Mouse (Mus musculus): Measurements from ENCODE around the gene Slc25a25. TPM values are rescaled to one million over a fixed set of nuclear protein-coding genes. Genes with fewer than 3 reads are reported as not detected.

Gene Slc25a25
- polyA plus RNA-seq, 1 experiment from 2014 or later = 13.0 TPM

- H3K4me2 ChIP-seq = no peak overlapping the region
- H3K9me3 ChIP-seq (replicated peaks) = no peaks in the 10 kb centered on the region
- 71% methylated on average over 2 of the region's 2 CpGs for WGBS
- H3K36me3 ChIP-seq = peaks cover 14% of the 10 kb centered on the region
- H3K27ac ChIP-seq (ENCODE audit: poor library complexity, severe bottlenecking) = 0 out of 2 replicates have a peak overlapping the region, but pooled peaks have one; percentile 6
- H3K4me3 ChIP-seq = no peak overlapping the region
- no peak overlapping the region for H3K9ac ChIP-seq
- no peak for ATAC-seq (ENCODE audit: insufficient number of reproducible peaks, low FRiP score)
- H3K27me3 ChIP-seq (replicated peaks) = no peaks in the 10 kb centered on the region
- peaks cover 17% of the 10 kb centered on the region for H3K4me1 ChIP-seq (replicated peaks)
Observed at GRCm38 (mm10) chr2:32458300-32458699, 7.1 kb upstream of the Slc25a25 start.

- H3K4me2 ChIP-seq = no peak overlapping the region
- H3K36me3 ChIP-seq = peaks cover 14% of the 10 kb centered on the region
- H3K9ac ChIP-seq = no peak overlapping the region
- 64% methylated on average over 8 of the region's 8 CpGs for WGBS
- H3K27ac ChIP-seq (ENCODE audit: poor library complexity, severe bottlenecking) = no peak overlapping the region
- ATAC-seq (ENCODE audit: insufficient number of reproducible peaks, low FRiP score) = no peak
- H3K27me3 ChIP-seq (replicated peaks) = no peaks in the 10 kb centered on the region
- peaks cover 35% of the 10 kb centered on the region for H3K4me1 ChIP-seq (replicated peaks)
- H3K4me3 ChIP-seq = no peak overlapping the region
- H3K9me3 ChIP-seq (replicated peaks) = no peaks in the 10 kb centered on the region
Observed at GRCm38 (mm10) chr2:32455101-32455500, 3.9 kb upstream of the Slc25a25 start.

DNA sequence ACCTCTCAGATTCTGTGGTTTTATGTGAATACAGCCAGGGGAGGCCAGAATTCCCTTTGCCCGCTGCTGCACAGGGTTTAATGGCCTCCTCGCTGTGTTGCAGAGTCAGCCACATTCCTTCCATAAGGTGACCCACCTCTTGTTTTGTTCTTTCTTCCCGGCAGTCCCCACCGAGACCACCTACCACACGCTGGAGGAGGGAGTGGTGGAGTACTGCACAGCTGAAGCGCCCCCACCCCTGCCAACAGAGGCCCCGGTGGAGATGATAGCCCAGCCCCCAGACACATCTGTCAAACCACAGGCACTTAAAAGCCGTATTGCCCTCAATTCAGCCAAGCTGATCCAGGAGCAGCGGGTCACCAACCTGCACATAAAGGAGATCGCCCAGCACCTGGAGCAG lies 3.4 kb upstream of the Slc25a25 start:
- Histone ChIP-seq H3K27ac (ENCODE audit: poor library complexity, severe bottlenecking) (no peak overlapping the region), H3K27me3 (replicated peaks) (no peaks in the 10 kb centered on the region), H3K4me3 (no peak overlapping the region), H3K4me1 (replicated peaks) (peaks cover 38% of the 10 kb centered on the region), H3K4me2 (no peak overlapping the region), H3K9me3 (replicated peaks) (no peaks in the 10 kb centered on the region), H3K9ac (no peak overlapping the region), H3K36me3 (peaks cover 14% of the 10 kb centered on the region)
- WGBS = 78% methylated on average over 10 of the region's 10 CpGs
- no peak for ATAC-seq (ENCODE audit: insufficient number of reproducible peaks, low FRiP score)

GRCm38 (mm10) chr2:32453641-32454303 lies 2.5 kb upstream of the Slc25a25 start:
- H3K4me3 ChIP-seq = no peak overlapping the region
- H3K4me2 ChIP-seq = no peak overlapping the region
- no peak overlapping the region for H3K27ac ChIP-seq (ENCODE audit: poor library complexity, severe bottlenecking)
- no peaks in the 10 kb centered on the region for H3K9me3 ChIP-seq (replicated peaks)
- peaks cover 14% of the 10 kb centered on the region for H3K36me3 ChIP-seq
- H3K27me3 ChIP-seq (replicated peaks) = no peaks in the 10 kb centered on the region
- ATAC-seq (ENCODE audit: insufficient number of reproducible peaks, low FRiP score) = no peak
- peak overlapping the region; percentile 14; the same call in 1 of the 2 replicates for H3K9ac ChIP-seq
- H3K4me1 ChIP-seq (replicated peaks) = peaks cover 40% of the 10 kb centered on the region
- WGBS = 81% methylated on average over 5 of the region's 5 CpGs

GRCm38 (mm10) chr2:32452441-32452971 lies 1.3 kb upstream of the Slc25a25 start:
- H3K9me3 ChIP-seq (replicated peaks) = no peaks in the 10 kb centered on the region
- no peaks in the 10 kb centered on the region for H3K27me3 ChIP-seq (replicated peaks)
- H3K27ac ChIP-seq (ENCODE audit: poor library complexity, severe bottlenecking) = peak overlapping the region; percentile 55
- 0 out of 2 replicates have a peak overlapping the region, but pooled peaks have one; percentile 27 for H3K9ac ChIP-seq
- peaks cover 45% of the 10 kb centered on the region for H3K4me1 ChIP-seq (replicated peaks)
- WGBS = 92% methylated on average over 16 of the region's 16 CpGs
- peaks cover 14% of the 10 kb centered on the region for H3K36me3 ChIP-seq
- H3K4me3 ChIP-seq = peak overlapping the region; percentile 66
- H3K4me2 ChIP-seq = peak overlapping the region; percentile 63
- no peak for ATAC-seq (ENCODE audit: insufficient number of reproducible peaks, low FRiP score)

GRCm38 (mm10) chr2:32451870-32452372 lies 676 bp upstream of the Slc25a25 start:
- ATAC-seq (ENCODE audit: insufficient number of reproducible peaks, low FRiP score) = peak; percentile 96
- WGBS = under 1% methylated on average over 25 of the region's 25 CpGs
- H3K27me3 ChIP-seq (replicated peaks) = no peaks in the 10 kb centered on the region
- peak overlapping the region; percentile 88 for H3K27ac ChIP-seq (ENCODE audit: poor library complexity, severe bottlenecking)
- H3K9ac ChIP-seq = 0 out of 2 replicates have a peak overlapping the region, but pooled peaks have one; percentile 27
- H3K4me1 ChIP-seq (replicated peaks) = peaks cover 51% of the 10 kb centered on the region
- peak overlapping the region; percentile 70 for H3K4me2 ChIP-seq
- peak overlapping the region; percentile 66 for H3K4me3 ChIP-seq
- H3K36me3 ChIP-seq = peaks cover 14% of the 10 kb centered on the region
- no peaks in the 10 kb centered on the region for H3K9me3 ChIP-seq (replicated peaks)

DNA sequence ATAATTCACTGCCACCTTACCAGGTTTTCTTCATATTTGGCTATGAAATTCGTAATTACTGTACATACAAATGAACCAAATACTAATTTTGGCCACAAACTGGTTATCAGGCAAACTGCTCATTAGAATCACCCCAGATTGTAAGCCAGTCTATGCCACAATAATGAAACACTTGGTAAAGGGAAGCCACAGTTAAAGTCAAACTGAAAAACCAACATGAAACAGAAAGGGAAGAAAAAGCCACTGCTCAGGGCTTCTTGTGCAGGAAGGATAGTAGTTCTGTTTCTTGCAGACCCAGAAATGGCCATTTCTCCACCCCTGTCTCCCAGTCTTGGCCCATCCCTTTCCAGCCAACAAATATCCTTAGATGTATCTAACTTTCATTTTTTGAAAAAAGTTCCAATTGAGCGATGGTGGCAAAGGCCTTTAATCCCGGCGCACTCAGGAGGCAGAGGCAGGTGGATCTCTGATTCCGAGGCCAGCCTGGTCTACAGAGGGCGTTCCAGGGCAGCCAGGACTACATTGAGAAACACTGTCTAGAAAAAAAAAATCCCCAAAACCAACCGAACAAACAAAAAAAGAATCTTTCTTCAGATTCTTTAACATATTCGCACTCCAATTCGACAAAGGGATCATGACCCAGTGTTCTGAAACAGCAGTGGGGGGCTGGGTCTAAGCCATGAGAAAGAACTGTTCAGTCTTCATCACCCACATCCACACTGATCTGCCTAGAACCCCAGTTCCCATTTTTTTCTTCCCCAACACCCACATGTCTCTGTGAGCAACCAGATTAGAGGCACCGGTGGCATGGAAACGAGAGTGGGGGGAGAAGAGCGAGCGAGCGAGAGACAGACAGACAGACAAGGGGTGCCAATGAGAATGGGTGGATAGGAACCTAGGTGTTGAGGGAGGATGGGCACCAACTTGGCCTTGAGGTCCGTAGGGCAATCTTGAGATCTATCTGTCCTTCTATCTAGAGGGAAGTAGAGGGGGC lies 1.2 kb downstream of the Slc25a25 start, which contains the start of gene Naif1:
Naif1 (plus strand) TSS at position 697 of the 994 bp plus-strand sequence.
- no peak for ATAC-seq (ENCODE audit: insufficient number of reproducible peaks, low FRiP score)
- whole genome bisulfite sequencing = 70% methylated on average over 15 of the region's 15 CpGs
- peak within 1 kb of the TSS; percentile 66 for H3K4me3 ChIP-seq
- peak within 1 kb of the TSS; percentile 82 for H3K9ac ChIP-seq
- H3K4me2 ChIP-seq = peak within 1 kb of the TSS; percentile 70
- H3K4me1 ChIP-seq (replicated peaks) = peaks cover 53% of the 10 kb centered on the region
- no peaks in the 10 kb centered on the region for H3K9me3 ChIP-seq (replicated peaks)
- no peaks in the 10 kb centered on the region for H3K27me3 ChIP-seq (replicated peaks)
- H3K27ac ChIP-seq (ENCODE audit: poor library complexity, severe bottlenecking) = peak within 1 kb of the TSS; percentile 83
- peaks cover 3% of the 10 kb centered on the region; the same call in 1 of the 2 replicates for H3K36me3 ChIP-seq

GRCm38 (mm10) chr2:32448480-32448879 lies 2.8 kb downstream of the Slc25a25 start:
- H3K27ac ChIP-seq (ENCODE audit: poor library complexity, severe bottlenecking) = no peak overlapping the region; the same call in 1 of the 2 replicates
- 84% methylated on average over 1 of the region's 1 CpGs for WGBS

DNA sequence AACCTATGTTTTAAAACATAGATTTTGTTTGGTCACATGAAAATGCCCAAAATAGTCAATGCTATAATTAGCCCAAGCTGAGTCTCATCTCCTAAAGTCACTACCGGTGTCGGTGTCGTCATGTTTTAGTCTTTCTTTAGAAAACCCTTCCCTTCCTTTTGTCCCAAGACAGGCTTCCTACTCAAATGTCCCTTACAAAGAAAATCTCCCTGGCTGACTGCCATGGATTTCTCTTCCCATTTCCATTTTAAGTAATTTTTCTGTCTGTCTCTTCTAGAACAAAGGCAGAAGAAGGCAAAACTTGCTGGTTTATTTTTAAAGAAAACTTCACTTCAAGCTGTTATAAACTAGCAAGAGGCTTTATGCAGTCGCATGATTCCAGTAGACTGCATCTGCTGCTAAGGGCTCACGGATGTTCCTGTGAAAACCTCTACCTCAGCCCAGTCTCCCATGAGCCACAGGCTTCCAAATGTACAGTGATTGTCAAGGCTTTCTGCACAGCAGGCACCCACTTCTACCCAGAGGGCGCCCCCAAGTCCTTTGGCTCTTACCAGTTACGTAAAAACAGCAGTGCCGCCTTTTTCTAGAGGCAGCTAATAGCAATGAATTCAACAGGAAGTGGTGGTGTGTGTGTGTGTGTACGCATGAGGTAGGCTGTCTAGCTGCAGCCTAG lies 3.8 kb downstream of the Slc25a25 start:
- 43% methylated on average over 9 of the region's 9 CpGs for WGBS
- Histone ChIP-seq H3K4me3 (no peak overlapping the region), H3K27me3 (replicated peaks) (no peaks in the 10 kb centered on the region), H3K4me2 (peak overlapping the region; percentile 39; the same call in 1 of the 2 replicates), H3K4me1 (replicated peaks) (peaks cover 32% of the 10 kb centered on the region), H3K9me3 (replicated peaks) (no peaks in the 10 kb centered on the region), H3K27ac (ENCODE audit: poor library complexity, severe bottlenecking) (peak overlapping the region; percentile 85), H3K36me3 (peaks cover 8% of the 10 kb centered on the region), H3K9ac (peak overlapping the region; percentile 27; the same call in 1 of the 2 replicates)
- ATAC-seq (ENCODE audit: insufficient number of reproducible peaks, low FRiP score) = no peak

More at GRCm38 (mm10) chr2:32448480-32448879, 2.8 kb downstream of the Slc25a25 start:
- H3K9ac ChIP-seq = no peak overlapping the region
- H3K4me3 ChIP-seq = no peak overlapping the region
- H3K27me3 ChIP-seq (replicated peaks) = no peaks in the 10 kb centered on the region
- H3K4me2 ChIP-seq = no peak overlapping the region
- H3K4me1 ChIP-seq (replicated peaks) = peaks cover 39% of the 10 kb centered on the region
- H3K36me3 ChIP-seq = peaks cover 8% of the 10 kb centered on the region
- no peak for ATAC-seq (ENCODE audit: insufficient number of reproducible peaks, low FRiP score)
- no peaks in the 10 kb centered on the region for H3K9me3 ChIP-seq (replicated peaks)

DNA sequence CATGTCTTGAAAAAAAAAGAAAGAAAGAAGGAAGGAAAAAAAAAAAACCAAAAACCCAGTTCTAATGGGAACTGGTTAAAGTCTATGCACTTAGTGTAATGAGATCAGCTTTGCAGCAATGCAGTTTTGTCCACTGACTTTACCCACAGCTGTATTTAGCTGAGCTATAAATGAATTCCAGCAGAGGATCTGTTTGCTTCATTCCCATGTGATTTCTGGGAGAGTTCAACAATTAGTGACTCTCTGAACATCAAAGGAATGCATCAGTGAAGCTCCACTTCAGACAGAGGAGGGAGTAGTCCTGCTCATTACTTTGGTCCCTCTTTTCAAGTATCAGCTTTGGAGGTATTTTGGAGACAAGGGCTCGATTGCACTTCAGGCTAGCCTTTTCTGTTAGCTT lies 5.7 kb downstream of the Slc25a25 start:
- H3K4me3 ChIP-seq = no peak overlapping the region
- no peaks in the 10 kb centered on the region for H3K27me3 ChIP-seq (replicated peaks)
- no peak overlapping the region for H3K4me2 ChIP-seq
- peaks cover 8% of the 10 kb centered on the region for H3K36me3 ChIP-seq
- H3K27ac ChIP-seq (ENCODE audit: poor library complexity, severe bottlenecking) = no peak overlapping the region
- no peaks in the 10 kb centered on the region for H3K9me3 ChIP-seq (replicated peaks)
- H3K9ac ChIP-seq = no peak overlapping the region
- WGBS = 76% methylated on average over 1 of the region's 1 CpGs
- peaks cover 42% of the 10 kb centered on the region for H3K4me1 ChIP-seq (replicated peaks)
- no peak for ATAC-seq (ENCODE audit: insufficient number of reproducible peaks, low FRiP score)

All from heart, embryonic 12.5 days (tissue).